Mouse (Mus musculus): ENCODE measurements around the gene Cpne2.

- TF ChIP-seq CTCF (IDR thresholded peaks at IDR 0.05; ENCODE audit: low read depth, low read length) (no peak), POLR2A (IDR thresholded peaks at IDR 0.05; ENCODE audit: borderline replicate concordance, low read depth, low read length) (no peak)
Measured at GRCm38 (mm10) chr8:94604030-94604429, 71.2 kb downstream of the Cpne2 start.

Data from bone marrow macrophage, adult 2 months (primary cell).